Mouse (Mus musculus): ENCODE measurements at regions not wholly inside any gene's neighbourhood (a gene's known extent, or its start where the extent isn't known, plus 50 kb on each side); places are given as distances from the start of the nearest gene placed in this dataset.

DNA sequence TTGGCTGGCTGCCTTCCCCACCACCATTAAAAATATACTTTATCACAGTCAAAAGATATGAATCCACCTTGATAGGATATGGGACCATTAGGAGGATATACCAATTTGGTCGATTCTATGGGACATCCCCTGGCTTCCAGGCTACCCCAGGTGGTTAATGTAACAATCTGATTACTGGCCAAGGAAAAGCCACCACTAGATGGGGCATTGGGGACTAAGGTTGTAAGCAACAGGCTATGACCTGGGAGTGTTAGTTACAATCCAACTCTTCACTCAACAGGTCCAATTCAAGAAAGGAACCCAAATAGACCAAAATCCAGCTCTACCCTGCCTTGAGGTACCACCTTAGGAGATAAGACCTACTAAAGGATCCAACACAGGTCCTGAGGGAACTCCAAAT lies 264.4 kb downstream of the Galc start:
- TF ChIP-seq POLR2A (IDR thresholded peaks at IDR 0.05; ENCODE audit: control insufficient read depth, extremely low read depth, insufficient read depth, low read length, poor library complexity) (no peak), CTCF (IDR thresholded peaks at IDR 0.05; ENCODE audit: borderline replicate concordance, control insufficient read depth, extremely low read depth, insufficient read depth, low read length, poor library complexity) (no peak)

Data from thymus, adult 2 months (tissue).